Mouse (Mus musculus) gastrocnemius, adult 8-10 months (tissue): ENCODE results near the gene Zfp335. TPM values are rescaled to one million over a fixed set of nuclear protein-coding genes. Genes with fewer than 3 reads are reported as not detected.

Source experiments
- total RNA-seq, 4 experiments: library from RNA; stranded (reverse); gene quantifications; 2 replicates each; pipeline ENCODE4 v1.2.4; 2022

Gene Zfp335
- total RNA-seq, 4 experiments from 2014 or later = 7.7 to 10.6 (median 8.1) TPM

Other genes with a start within 250 kb of the Zfp335 start
- not detected for gene Wfdc11, start 237.7 kb downstream of the Zfp335 start, total RNA-seq
- not detected for gene Wfdc13, start 226.7 kb downstream of the Zfp335 start, total RNA-seq
- gene Spint4, start 213.3 kb downstream of the Zfp335 start, total RNA-seq = not detected
- gene Spint5, start 196.5 kb downstream of the Zfp335 start, total RNA-seq = not detected
- gene Wfdc3, start 165.8 kb downstream of the Zfp335 start, total RNA-seq = not detected
- 10 to 100 TPM; 15.6 to 21.0 (median 17.7) TPM for gene Dnttip1, start 165.8 kb downstream of the Zfp335 start, total RNA-seq
- gene Ube2c, start 141.9 kb downstream of the Zfp335 start, total RNA-seq = under 1 TPM in 3 of 4 experiments, not detected in 1; 0.29 to 0.38 (median 0.38) TPM
- over 10,000 TPM; 10,643 to 17,408 (median 13,587) TPM for gene Tnnc2, start 131.8 kb downstream of the Zfp335 start, total RNA-seq
- 10 to 100 TPM; 23.5 to 24.8 (median 24.4) TPM for gene Snx21, start 125.9 kb downstream of the Zfp335 start, total RNA-seq
- 10 to 100 TPM in 1 of 4 experiments, 1 to 10 TPM in 3; 8.1 to 10.9 (median 8.4) TPM for gene Acot8, start 106.9 kb downstream of the Zfp335 start, total RNA-seq
- 1 to 10 TPM in 3 of 4 experiments, under 1 TPM in 1; 0.90 to 1.7 (median 1.2) TPM for gene Zswim3, start 106.7 kb downstream of the Zfp335 start, total RNA-seq
- 1 to 10 TPM; 4.7 to 5.3 (median 5.0) TPM for gene Zswim1, start 89.1 kb downstream of the Zfp335 start, total RNA-seq
- not detected for gene Spata25, start 83.2 kb downstream of the Zfp335 start, total RNA-seq
- gene Ctsa, start 78.9 kb downstream of the Zfp335 start, total RNA-seq = 10 to 100 TPM; 51.1 to 55.7 (median 52.7) TPM
- gene Neurl2, start 78.3 kb downstream of the Zfp335 start, total RNA-seq = 10 to 100 TPM; 39.0 to 44.4 (median 39.5) TPM
- gene Pltp, start 54.0 kb downstream of the Zfp335 start, total RNA-seq = 10 to 100 TPM in 2 of 4 experiments, 1 to 10 TPM in 2; 8.0 to 19.5 (median 11.9) TPM
- gene Pcif1, start 32.5 kb downstream of the Zfp335 start, total RNA-seq = 10 to 100 TPM; 24.1 to 31.0 (median 27.2) TPM
- gene Mmp9, start 29.0 kb upstream of the Zfp335 start, total RNA-seq = under 1 TPM; 0.15 to 0.83 (median 0.58) TPM
- under 1 TPM; 0.31 to 0.40 (median 0.36) TPM for gene Slc12a5, start 49.0 kb upstream of the Zfp335 start, total RNA-seq
- gene Ncoa5, start 123.1 kb upstream of the Zfp335 start, total RNA-seq = 10 to 100 TPM in 3 of 4 experiments, 1 to 10 TPM in 1; 9.0 to 15.5 (median 10.6) TPM
- gene Cd40, start 143.9 kb upstream of the Zfp335 start, total RNA-seq = under 1 TPM; 0.27 to 0.83 (median 0.55) TPM
- not detected for gene 1700025C18Rik, start 179.0 kb upstream of the Zfp335 start, total RNA-seq